Mouse (Mus musculus) ES-E14 (cell line): ENCODE data around the gene Enah.

ENCODE experiments used
- CHD2 ChIP-seq: IDR thresholded peaks from 2 replicates; pipeline ENCODE4 v1.6.1; 2014; ENCODE audit warnings: mild to moderate bottlenecking, low read depth, low read length, inconsistent platforms
- HCFC1 ChIP-seq: IDR thresholded peaks from 2 replicates; pipeline ENCODE4 v1.6.1; 2012; ENCODE audit warnings: low read length, inconsistent platforms, borderline replicate concordance; ENCODE audit not compliant: insufficient read depth
- MAFK ChIP-seq: IDR thresholded peaks from 2 replicates; pipeline ENCODE4 v1.6.1; 2014; ENCODE audit warnings: mild to moderate bottlenecking, low read depth, low read length, inconsistent platforms; ENCODE audit not compliant: insufficient read depth
- ZC3H11A ChIP-seq: IDR thresholded peaks from 2 replicates; pipeline ENCODE4 v1.6.1; 2012; ENCODE audit warnings: low read depth, mild to moderate bottlenecking, inconsistent platforms, low read length, borderline replicate concordance
- ZNF384 ChIP-seq: IDR thresholded peaks from 2 replicates; pipeline ENCODE4 v1.6.1; 2012; ENCODE audit warnings: low read depth, low read length, inconsistent platforms

DNA sequence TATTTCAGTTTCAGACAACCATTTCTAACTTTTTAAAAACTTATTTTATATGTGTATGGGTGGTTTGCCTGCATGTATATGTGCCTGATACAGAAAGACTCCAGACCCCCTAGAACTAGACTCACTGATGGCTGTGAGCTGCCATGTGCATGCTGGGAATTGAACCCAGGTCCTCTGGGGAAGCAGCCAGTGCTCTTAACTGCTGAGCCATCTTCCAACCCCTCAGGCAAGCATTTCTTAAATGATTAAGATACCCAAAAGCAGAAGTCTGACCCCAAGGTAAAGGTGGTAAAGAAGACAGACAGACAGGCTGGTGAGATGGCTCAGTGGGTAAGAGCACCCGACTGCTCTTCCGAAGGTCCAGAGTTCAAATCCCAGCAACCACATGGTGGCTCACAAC, 165.0 kb downstream of the Enah start:
- TF ChIP-seq ZNF384 = no peak
- no peak for TF ChIP-seq MAFK
- TF ChIP-seq ZC3H11A = no peak
- no peak for TF ChIP-seq HCFC1
- TF ChIP-seq CHD2 = no peak
